Mouse (Mus musculus) hindbrain, embryonic 10.5 days (tissue): ENCODE measurements around the gene Hspa12a. TPM values are rescaled to one million over a fixed set of nuclear protein-coding genes. Genes with fewer than 3 reads are reported as not detected.

Source experiments
- DNase-seq: peaks from one replicate; pipeline ENCODE4 v3.0.0-alpha.2; 2017; ENCODE audit warnings: low spot score
- H3K27ac ChIP-seq: fragments of 300-500 bp; sonication (generic); 2 replicates; pipeline ENCODE4 v1.5.1; 2016; ENCODE audit warnings: mild to moderate bottlenecking, moderate library complexity
- H3K27me3 ChIP-seq: fragments of 300-500 bp; sonication (generic); 2 replicates; pipeline ENCODE4 v1.6.1; 2016; ENCODE audit warnings: mild to moderate bottlenecking; ENCODE audit not compliant: poor library complexity, insufficient read depth, severe bottlenecking
- H3K36me3 ChIP-seq: fragments of 300-500 bp; sonication (generic); 2 replicates; pipeline ENCODE4 v1.6.1; 2016; ENCODE audit warnings: mild to moderate bottlenecking, moderate library complexity
- H3K4me1 ChIP-seq: fragments of 300-500 bp; sonication (generic); replicated peaks from 2 replicates; pipeline ENCODE4 v1.6.1; 2016; ENCODE audit warnings: mild to moderate bottlenecking
- H3K4me3 ChIP-seq: fragments of 300-500 bp; sonication (generic); 2 replicates; pipeline ENCODE4 v1.5.1; 2016; ENCODE audit warnings: mild to moderate bottlenecking, moderate library complexity
- H3K9me3 ChIP-seq: fragments of 300-500 bp; sonication (generic); 2 replicates; pipeline ENCODE4 v1.6.1; 2016; ENCODE audit warnings: mild to moderate bottlenecking, moderate library complexity
- WGBS: fragments of 180-500 bp; shearing (Covaris S2); methylation state at CpG from one replicate; pipeline ENCODE4 v1.1.7; 2016; 5-methylcytosine and 5-hydroxymethylcytosine counted together
- polyA plus RNA-seq: library from polyadenylated mRNA; unstranded; fragments of >200 nt; fragmentation: Nextera tagmentation; extraction: Ambion mirVana; gene quantifications from 2 replicates; pipeline ENCODE4 v1.2.1, GENCODE M21; 2016

Hspa12a gene
- polyA plus RNA-seq, 1 experiment from 2014 or later: 25.5 TPM

DNA sequence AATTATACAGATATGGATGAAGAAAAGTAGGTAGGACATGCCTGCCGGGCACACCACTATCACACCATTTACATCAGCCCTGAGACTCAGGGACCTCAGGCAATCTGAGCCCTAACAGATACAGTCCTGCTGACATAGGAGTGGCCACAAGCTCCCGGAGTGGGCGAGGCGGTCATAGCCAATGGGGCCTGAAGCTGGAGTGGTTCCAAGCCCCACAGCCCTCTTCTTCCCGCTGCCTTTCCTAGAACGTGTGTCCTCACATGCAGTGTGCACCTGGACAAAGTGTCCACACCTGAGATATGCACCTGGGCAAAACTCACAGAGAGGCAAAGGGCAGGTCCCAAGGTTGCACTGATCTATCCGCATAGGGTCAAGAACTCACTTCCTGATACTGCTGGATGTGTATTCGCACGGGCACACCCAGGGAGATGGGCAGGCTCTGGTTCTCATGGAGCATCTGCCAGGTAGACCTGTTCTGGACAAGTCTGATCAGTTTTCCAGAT lies 195.9 kb downstream of the Hspa12a start:
- no peaks in the 10 kb centered on the region for H3K9me3 ChIP-seq
- DNase-seq: no peak
- no peaks in the 10 kb centered on the region for H3K4me1 ChIP-seq
- H3K27ac ChIP-seq: no peak overlapping the region
- 88% methylated on average over 9 of the region's 9 CpGs for WGBS
- no peak overlapping the region for H3K4me3 ChIP-seq
- H3K36me3 ChIP-seq: no peaks in the 10 kb centered on the region
- H3K27me3 ChIP-seq: no peaks in the 10 kb centered on the region

Other genes starting within 250 kb of the Hspa12a start
- gene Pnliprp1, start 214.8 kb downstream of the Hspa12a start, polyA plus RNA-seq: not detected in 2 replicates
- not detected in 2 replicates for gene Pnliprp2, start 183.9 kb downstream of the Hspa12a start, polyA plus RNA-seq
- gene 1700019N19Rik, start 149.2 kb downstream of the Hspa12a start, polyA plus RNA-seq: 0.16 TPM in 1 of 2 replicates, not detected in the other
- gene Eno4, start 229 bp downstream of the Hspa12a start, polyA plus RNA-seq: 1.3 and 1.9 TPM in 2 replicates
- gene Shtn1, start 132.4 kb upstream of the Hspa12a start, polyA plus RNA-seq: 1.3 and 1.8 TPM in 2 replicates
- gene Vax1, start 226.4 kb upstream of the Hspa12a start, polyA plus RNA-seq: 0.25 TPM in 1 of 2 replicates, not detected in the other